Mouse (Mus musculus): ENCODE measurements around the gene Il1f5.

GRCm38 (mm10) chr2:24267503-24267902 lies 9.3 kb upstream of the Il1f5 start:
- TF ChIP-seq CTCF (IDR thresholded peaks at IDR 0.05; ENCODE audit: control insufficient read depth, insufficient read depth, insufficient read length) = no peak
- no peak for TF ChIP-seq CEBPB (IDR thresholded peaks at IDR 0.05; ENCODE audit: low read depth)
- TF ChIP-seq MYOG (IDR thresholded peaks at IDR 0.05; ENCODE audit: control insufficient read depth, extremely low read depth, insufficient read length) = no peak
- TF ChIP-seq MYOD1 (IDR thresholded peaks at IDR 0.05; ENCODE audit: control insufficient read depth, insufficient read length, low read depth) = no peak
- no peak for TF ChIP-seq FOSL1 (IDR thresholded peaks at IDR 0.05; ENCODE audit: insufficient read depth, low read length, poor library complexity, severe bottlenecking)

Measured in C2C12 (cell line).